Mouse (Mus musculus) mesoderm, embryonic 11.5 days (tissue): ENCODE results near the gene Krtap16-1.

Source experiments
- DNase-seq: peaks from one replicate; pipeline ENCODE4 v3.0.0-alpha.2; 2012; ENCODE audit warnings: low read depth, low spot score

Krtap16-1 gene

DNA sequence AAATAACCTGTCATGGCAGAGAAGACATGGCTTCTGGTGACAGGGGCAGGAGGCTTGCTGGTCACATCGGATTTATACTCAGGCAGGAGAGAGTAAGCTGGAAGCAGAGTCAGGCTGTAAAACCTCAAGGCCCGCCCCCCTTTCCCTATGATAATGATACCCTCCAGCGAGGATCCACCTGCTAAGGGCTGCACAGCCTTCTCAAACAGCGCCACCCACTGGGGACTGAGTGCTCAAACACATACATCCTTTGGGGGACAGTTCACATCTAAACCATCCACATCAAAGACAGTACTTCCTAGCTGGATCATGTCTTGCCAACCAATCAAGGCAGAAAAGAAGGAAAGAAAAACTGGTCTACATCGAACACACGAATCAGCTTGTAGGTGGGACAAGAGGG lies 22.2 kb downstream of the Krtap16-1 start:
- DNase-seq, result no peak

DNA sequence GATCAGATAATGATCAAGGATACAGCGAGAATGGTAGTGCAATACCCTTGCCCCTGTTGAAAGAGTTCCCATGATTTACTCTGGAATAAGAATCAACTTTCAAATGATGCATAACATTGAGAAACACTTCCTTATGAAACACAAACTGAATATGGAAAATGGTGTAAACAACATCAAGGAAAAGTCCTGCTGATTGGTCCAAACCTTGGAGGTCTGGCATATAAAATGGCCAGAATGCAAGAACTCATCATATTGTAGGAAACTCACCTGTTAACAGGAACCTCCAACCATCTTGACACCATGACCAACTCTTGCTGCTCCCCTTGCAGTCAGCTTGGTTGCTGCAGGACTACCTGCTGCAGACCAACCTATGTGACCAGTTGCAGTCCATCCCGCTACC lies 38.2 kb downstream of the Krtap16-1 start, which contains the start of gene Krtap9-5:
Gene Krtap9-5, plus strand, starts transcription at position 301 of the 400 bp plus-strand sequence.
- no peak for DNase-seq

- DNase-seq, result no peak
These were observed 48.6 kb downstream of the Krtap16-1 start for GRCm38 (mm10) chr11:99937751-99938264.

- DNase-seq, result no peak
These were observed 50.4 kb downstream of the Krtap16-1 start, which contains the start of gene Krtap31-2 for GRCm38 (mm10) chr11:99935991-99936390. Gene Krtap31-2, plus strand, starts transcription at chr11:99936291.
